Mouse (Mus musculus) stomach, postnatal 0 days (tissue): ENCODE measurements at regions not wholly inside any gene's neighbourhood (a gene's known extent, or its start where the extent isn't known, plus 50 kb on each side); places are given as distances from the start of the nearest gene placed in this dataset.

Experiments used
- CTCF ChIP-seq: IDR thresholded peaks from 2 replicates; pipeline ENCODE4 v1.5.1; 2016; ENCODE audit warnings: antibody characterized with exemption, low read depth, mild to moderate bottlenecking, moderate library complexity
- EP300 ChIP-seq: optimal IDR thresholded peaks from 2 replicates; pipeline ENCODE3; 2016; ENCODE audit warnings: antibody characterized with exemption

DNA sequence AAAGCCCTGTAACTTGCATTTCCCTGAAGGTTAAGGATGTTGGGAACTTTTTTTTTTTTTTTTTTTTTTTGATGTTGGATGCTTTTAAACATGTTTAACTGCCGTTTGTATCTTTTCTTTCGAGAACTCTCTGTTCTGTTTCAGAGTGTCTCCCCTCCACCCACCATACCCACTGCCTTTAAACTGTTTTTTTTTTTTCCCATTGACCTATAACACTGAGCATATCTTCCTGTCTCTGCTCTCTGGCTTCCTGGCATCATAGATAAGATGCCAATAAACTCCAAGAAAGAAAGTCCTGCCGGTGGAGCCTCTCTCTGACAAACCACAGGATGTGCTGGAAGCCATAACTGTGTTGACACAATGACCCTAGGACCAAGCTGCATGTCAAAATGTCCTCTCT, 128.6 kb downstream of the Pdgfra start:
- TF ChIP-seq CTCF (no peak), EP300 (no peak)
